Mouse (Mus musculus): ENCODE results near the gene Asic3.

Gene Asic3

DNA sequence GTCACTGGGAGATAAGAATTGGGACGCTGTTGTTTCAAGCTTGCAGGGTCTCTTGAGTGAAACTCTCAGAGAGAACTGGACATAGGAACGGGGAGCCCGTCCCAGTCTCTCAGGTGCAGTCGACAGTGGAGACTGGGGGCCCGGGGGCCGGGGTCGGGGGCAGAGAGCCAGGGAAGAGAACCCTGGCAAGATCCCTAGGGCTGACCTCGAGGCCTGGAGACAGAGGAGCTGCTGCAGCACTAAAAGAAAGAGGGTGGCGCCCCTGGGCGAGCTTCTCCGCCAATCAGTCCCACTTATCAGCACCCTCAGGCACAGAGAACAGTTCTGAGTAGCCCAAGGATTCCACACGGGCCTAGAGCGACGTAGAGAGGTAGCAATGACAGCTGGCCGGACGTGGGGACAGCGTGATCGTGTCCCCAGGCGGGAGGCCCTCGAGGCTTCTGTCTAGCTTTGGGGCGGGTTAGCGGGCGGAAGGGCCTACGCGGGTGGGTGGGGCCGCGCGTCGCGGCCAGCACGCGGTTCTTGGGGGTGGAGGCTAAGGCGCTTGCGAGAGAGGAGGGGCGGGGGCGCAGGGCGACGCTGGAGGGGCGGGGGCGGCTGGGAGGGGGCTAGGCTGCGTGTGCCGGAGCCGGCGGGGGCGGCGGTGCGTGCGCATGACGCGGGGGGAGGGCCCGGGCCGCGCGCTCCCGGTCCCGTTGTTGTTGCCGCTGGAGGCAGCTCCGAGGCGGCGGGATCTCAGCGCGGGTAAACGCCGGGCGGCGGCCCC lies 38.3 kb downstream of the Asic3 start:
- peak; percentile 94 for DNase-seq (ENCODE audit: low read depth, low spot score)

DNA sequence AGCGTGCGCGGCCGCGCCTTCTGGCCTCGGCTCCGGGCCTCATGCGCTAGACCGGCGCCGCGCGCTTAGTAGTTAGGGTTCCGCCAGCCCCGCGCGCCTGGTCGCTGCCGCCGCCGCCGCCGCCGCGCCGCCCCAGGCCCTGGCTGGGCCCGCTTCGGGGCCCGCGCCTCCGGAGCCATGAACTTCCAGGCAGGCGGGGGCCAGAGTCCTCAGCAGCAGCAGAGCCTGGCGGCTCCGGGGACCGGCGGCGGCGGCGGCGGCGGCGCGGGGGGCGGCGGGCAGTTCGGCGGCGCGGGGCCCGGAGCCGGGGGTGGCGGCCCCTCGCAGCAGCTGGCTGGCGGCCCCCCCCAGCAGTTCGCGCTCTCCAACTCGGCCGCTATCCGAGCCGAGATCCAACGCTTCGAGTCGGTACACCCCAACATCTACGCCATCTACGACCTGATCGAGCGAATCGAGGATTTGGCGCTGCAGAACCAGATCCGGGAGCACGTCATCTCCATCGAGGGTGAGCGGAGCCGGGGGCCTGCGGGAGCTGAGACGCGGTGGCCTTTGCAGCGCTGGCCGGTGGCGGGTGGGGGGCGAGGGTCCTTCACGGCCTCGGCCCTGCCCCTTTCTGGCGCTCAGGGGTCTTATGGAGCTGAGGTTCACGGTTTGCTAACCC lies 39.0 kb downstream of the Asic3 start, which contains the start of gene Agap3:
Agap3 (plus strand) TSS at position 148 of the 661 bp plus-strand sequence.
- peak; percentile 57 for DNase-seq (ENCODE audit: low read depth, low spot score)

DNA sequence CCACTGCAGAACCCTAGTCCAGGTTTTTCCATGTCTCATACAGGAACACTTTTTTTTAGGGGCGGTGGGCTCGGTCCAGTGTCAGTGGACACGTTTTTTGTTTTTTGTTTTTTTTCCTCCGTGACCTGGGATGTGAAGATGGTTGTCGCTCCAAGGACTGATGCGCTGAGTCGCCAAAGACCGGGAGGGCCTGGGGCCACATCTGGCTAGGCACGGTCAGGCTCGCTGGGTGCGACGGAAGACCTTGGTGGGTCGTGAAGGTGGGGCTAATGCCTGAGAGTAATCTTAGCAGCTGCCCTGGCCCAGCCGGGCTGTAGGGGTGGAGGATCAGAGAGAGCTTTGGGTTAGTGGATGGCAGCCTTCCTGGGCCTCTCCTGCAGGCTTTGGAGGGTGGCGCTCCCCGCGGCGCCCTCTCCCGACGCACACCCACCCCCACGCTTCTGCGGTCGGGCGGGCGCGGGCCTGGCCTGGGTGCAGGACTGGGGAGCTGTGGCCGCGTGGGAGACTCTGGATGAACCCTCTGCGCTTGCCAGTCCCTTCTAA lies 39.6 kb downstream of the Asic3 start:
- peak; percentile 49 for DNase-seq (ENCODE audit: low read depth, low spot score)

DNA sequence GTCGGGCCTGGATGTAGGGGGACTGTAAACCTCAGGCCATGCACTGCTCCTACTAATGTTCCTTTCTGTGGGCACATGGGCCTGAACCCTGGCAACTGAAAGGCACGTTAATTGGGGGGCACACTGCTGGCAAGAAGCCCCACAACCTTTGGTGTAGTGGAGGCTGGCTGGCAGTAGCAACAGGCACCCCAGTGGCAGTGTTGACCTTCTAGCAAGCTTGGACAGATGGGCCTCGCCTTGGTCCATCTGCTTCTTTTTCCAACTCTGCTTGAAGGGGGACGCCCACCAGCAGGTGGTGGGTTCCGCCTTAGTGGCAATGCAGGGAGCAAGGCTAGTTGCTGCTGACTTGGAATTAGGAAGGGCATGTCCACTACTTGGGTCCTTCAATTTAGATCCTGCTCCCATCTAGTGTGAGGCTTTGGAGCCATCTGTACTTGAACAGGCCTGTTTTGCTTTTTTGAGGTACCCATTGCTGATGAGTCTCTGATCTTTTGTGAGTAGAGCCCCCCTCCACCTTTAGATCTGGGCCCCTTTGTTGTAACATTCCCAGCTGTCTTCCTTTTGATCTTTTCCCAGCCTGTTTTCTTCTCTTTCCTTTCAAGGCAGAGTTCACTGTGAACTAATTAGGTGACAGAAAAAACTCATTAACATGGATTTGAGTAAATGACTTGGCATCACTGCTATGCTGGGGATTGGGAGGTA lies 40.2 kb downstream of the Asic3 start:
- no peak for DNase-seq (ENCODE audit: low read depth, low spot score)

DNA sequence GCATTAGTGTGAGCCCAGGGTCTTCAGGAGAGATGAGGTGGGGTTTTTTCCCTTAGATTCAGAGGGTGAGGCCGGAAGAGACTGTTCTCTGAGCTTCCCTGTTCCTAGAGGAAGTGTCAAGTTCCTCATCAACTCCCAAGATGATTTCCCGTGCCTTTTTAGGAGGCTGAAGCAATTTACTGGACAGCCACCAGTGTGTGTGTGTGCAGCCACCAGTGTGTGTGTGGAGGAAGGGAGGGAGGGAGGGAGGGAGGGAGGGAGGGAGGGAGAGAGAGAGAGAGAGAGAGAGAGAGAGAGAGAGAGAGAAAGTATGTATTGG lies 40.8 kb downstream of the Asic3 start:
- DNase-seq (ENCODE audit: low read depth, low spot score) = no peak

DNA sequence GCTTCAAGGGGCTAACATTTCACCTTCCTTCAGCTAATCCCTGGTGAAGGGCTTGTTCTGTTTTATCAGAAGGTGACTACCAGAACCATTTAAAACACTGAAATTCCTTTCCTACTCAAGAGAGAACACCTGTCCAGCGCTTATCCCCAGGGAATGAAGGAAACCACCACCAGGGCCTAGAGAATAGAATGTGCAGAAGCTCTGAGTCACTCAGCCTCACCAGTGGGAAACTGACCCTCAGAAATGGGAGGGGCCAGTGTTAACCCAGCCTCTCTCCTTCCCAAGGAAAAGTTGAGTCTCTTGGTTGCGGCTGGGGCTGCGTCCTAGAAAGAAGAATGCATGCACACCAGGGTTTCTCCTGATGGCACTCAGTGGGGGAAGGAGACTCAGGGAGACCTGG lies 41.9 kb downstream of the Asic3 start:
- DNase-seq (ENCODE audit: low read depth, low spot score) = no peak

DNA sequence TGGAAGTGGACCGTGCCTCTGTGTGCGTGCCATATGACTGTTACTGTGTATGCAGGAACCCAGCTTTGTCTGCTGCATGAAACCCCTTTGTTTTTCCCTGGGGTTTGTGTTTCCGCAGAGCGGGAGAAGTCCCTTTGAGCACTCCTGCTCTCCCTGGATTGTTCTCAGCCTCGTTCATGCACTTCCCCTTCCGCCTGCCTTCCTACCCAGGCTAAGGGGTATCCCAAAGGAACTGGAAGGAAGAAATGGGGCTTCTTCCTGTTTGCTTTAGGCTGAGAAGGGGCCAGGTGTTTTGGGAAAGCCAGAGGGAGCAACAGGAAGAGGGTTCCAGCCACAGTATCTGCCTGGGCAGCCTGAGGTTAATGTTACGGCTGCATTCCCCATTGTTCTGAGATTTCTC lies 42.4 kb downstream of the Asic3 start:
- DNase-seq (ENCODE audit: low read depth, low spot score) = no peak

DNA sequence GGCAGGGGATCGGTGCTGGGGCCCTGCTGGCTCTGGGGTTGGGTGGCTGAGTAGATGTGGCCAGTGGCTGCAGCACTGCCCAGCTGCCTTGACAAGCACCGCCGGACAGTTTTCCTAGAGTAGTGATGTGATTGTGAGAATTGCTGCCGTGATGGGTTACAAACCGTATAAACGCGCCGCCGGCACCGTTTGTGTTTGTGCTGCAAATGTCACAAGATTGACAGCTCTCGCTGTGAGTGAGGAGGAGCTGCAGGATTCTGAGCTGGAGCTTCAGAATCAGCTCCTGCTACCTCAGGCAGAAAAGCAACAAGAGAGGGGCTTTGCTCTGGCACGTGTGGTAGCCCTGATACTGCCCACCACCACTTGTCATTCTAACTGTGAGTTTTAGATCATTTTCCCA lies 53.6 kb downstream of the Asic3 start:
- no peak for DNase-seq (ENCODE audit: low read depth, low spot score)
